Mouse (Mus musculus) myocyte (in vitro differentiated cells): ENCODE measurements around the gene Pstpip1. TPM values are rescaled to one million over a fixed set of nuclear protein-coding genes. Genes with fewer than 3 reads are reported as not detected.

Experiments
- H3K27me3 ChIP-seq: one replicate; pipeline ENCODE4 v1.6.1; 2011; ENCODE audit not compliant: control insufficient read depth, insufficient read depth, insufficient read length
- H3K36me3 ChIP-seq: one replicate; pipeline ENCODE4 v1.6.1; 2011; ENCODE audit not compliant: control insufficient read depth, insufficient read depth
- H3K4me2 ChIP-seq: one replicate; pipeline ENCODE4 v1.6.1; 2011; ENCODE audit warnings: low read depth, control low read depth
- H3K4me3 ChIP-seq: one replicate; pipeline ENCODE4 v1.5.1; 2011; ENCODE audit warnings: mild to moderate bottlenecking, control low read depth, moderate library complexity
- H3K79me2 ChIP-seq: one replicate; pipeline ENCODE4 v1.6.1; 2011; ENCODE audit not compliant: control insufficient read depth, insufficient read depth
- H3ac ChIP-seq: one replicate; pipeline ENCODE4 v1.6.1; 2011; ENCODE audit not compliant: control insufficient read depth, insufficient read length
- CEBPB ChIP-seq: IDR thresholded peaks from 2 replicates; pipeline ENCODE4 v1.6.1; 2011; ENCODE audit warnings: mild to moderate bottlenecking, moderate library complexity; ENCODE audit not compliant: poor library complexity, insufficient read depth, severe bottlenecking
- E2F4 ChIP-seq: IDR thresholded peaks from one replicate; pipeline ENCODE4 v1.6.1; 2011; ENCODE audit warnings: mild to moderate bottlenecking, control low read depth, moderate library complexity; ENCODE audit not compliant: insufficient read depth
- MAX ChIP-seq: IDR thresholded peaks from one replicate; pipeline ENCODE4 v1.6.1; 2011; ENCODE audit warnings: low read depth, mild to moderate bottlenecking, control low read depth
- MYOD1 ChIP-seq, 3 experiments: IDR thresholded peaks; one replicate each; pipeline ENCODE4 v1.6.1; 2011; ENCODE audit warnings: control low read depth in 2 of 3, low read depth in 2 of 3, mild to moderate bottlenecking in 2 of 3, moderate library complexity in 1 of 3; ENCODE audit not compliant: insufficient read length in 2 of 3, control insufficient read depth in 1 of 3
- MYOG ChIP-seq, 3 experiments: IDR thresholded peaks; one replicate each; pipeline ENCODE4 v1.6.1; 2011; ENCODE audit warnings: control low read depth in 2 of 3, low read depth in 2 of 3, mild to moderate bottlenecking in 2 of 3; ENCODE audit not compliant: insufficient read length in 2 of 3, control insufficient read depth in 1 of 3, insufficient read depth in 1 of 3
- POLR2A ChIP-seq: IDR thresholded peaks from one replicate; pipeline ENCODE4 v1.6.1; 2011; ENCODE audit warnings: low read depth, mild to moderate bottlenecking, control low read depth, moderate library complexity; ENCODE audit not compliant: insufficient read length
- POLR2AphosphoS2 ChIP-seq: IDR thresholded peaks from one replicate; pipeline ENCODE4 v1.6.1; 2011; ENCODE audit warnings: low read depth, control low read depth; ENCODE audit not compliant: insufficient read length
- REST ChIP-seq: IDR thresholded peaks from one replicate; pipeline ENCODE4 v1.6.1; 2011; ENCODE audit warnings: mild to moderate bottlenecking, control low read depth, moderate library complexity; ENCODE audit not compliant: insufficient read depth, insufficient read length
- SRF ChIP-seq: IDR thresholded peaks from one replicate; pipeline ENCODE4 v1.6.1; 2011; ENCODE audit warnings: low read depth; ENCODE audit not compliant: control insufficient read depth, insufficient read length
- TCF12 ChIP-seq: IDR thresholded peaks from one replicate; pipeline ENCODE4 v1.6.1; 2011; ENCODE audit warnings: mild to moderate bottlenecking, control low read depth; ENCODE audit not compliant: poor library complexity, insufficient read depth, severe bottlenecking
- TCF3 ChIP-seq: IDR thresholded peaks from one replicate; pipeline ENCODE4 v1.6.1; 2011; ENCODE audit warnings: low read depth, control low read depth; ENCODE audit not compliant: insufficient read length
- USF1 ChIP-seq: IDR thresholded peaks from one replicate; pipeline ENCODE4 v1.6.1; 2011; ENCODE audit warnings: low read depth, mild to moderate bottlenecking, control low read depth, moderate library complexity
- polyA plus RNA-seq: library from polyadenylated mRNA; unstranded; fragments of >200 nt; fragmentation: generic; extraction: Trizol; gene quantifications from one replicate; pipeline ENCODE4 v1.2.1, GENCODE M21; 2012; ENCODE audit warnings: missing spikeins

The Pstpip1 gene
- polyA plus RNA-seq, 1 experiment = 18.9 TPM

- H3K4me2 ChIP-seq = no peak overlapping the region
- no peaks in the 10 kb centered on the region for H3K36me3 ChIP-seq
- no peaks in the 10 kb centered on the region for H3K79me2 ChIP-seq
- H3ac ChIP-seq = no peak overlapping the region
- H3K4me3 ChIP-seq = no peak overlapping the region
- no peaks in the 10 kb centered on the region for H3K27me3 ChIP-seq
- TF ChIP-seq MAX (no peak), SRF (no peak), TCF3 (no peak), MYOD1 (IDR thresholded peaks at IDR 0.05; ENCODE audit: control insufficient read depth in 1 of 3, insufficient read length in 2 of 3, low read depth in 2 of 3) (no peak), CEBPB (no peak), POLR2A (no peak), REST (no peak), E2F4 (no peak), USF1 (no peak), TCF12 (no peak), POLR2AphosphoS2 (no peak), MYOG (IDR thresholded peaks at IDR 0.05; ENCODE audit: control insufficient read depth in 1 of 3, insufficient read depth in 1 of 3, insufficient read length in 2 of 3, low read depth in 2 of 3) (no peak)
Measured at GRCm38 (mm10) chr9:56072861-56073260, 16.9 kb upstream of the Pstpip1 start.

DNA sequence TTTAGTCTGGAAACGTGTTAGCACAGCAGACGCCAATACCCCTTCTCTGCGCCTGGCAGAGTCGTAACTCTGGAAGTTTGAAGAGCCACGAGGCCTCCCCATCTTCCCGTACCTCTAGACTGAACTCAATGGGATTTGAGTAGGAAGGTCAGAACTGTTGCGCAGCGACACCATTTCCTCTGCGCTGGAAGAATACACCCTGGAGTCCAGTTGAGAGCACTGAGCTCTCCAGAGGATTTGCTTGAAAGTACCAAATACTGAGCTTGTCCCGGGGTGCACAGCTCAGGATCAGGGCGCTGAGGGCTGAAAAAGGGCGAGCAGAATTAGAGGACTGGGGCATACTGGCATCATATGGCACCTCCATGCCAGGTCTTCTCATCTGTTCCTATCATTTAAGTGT is 14.9 kb upstream of the Pstpip1 start:
- no peak overlapping the region for H3ac ChIP-seq
- no peaks in the 10 kb centered on the region for H3K27me3 ChIP-seq
- H3K4me2 ChIP-seq = no peak overlapping the region
- no peaks in the 10 kb centered on the region for H3K79me2 ChIP-seq
- no peak overlapping the region for H3K4me3 ChIP-seq
- no peak for TF ChIP-seq SRF
- no peak for TF ChIP-seq MAX
- no peak for TF ChIP-seq E2F4
- no peak for TF ChIP-seq TCF12
- no peaks in the 10 kb centered on the region for H3K36me3 ChIP-seq

DNA sequence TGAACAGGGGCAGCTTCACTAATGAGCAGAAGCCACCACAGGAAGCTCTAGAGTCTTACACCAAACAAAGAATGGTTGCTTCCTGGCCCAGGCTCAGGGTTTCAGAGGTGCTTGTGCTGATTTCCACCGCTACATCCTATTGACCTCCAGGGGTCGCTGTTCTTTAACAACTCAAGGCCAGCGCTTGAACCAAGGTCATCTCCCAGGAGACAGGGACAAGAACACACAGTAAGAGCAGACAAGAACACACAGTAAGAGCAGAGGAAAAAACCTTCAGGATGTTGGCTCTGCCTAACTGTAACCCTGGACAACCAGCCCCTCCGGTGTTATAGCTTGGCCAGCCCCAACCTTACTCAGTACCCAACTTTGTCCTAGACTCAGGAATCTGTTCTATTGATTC is 14.5 kb upstream of the Pstpip1 start:
- H3K36me3 ChIP-seq = no peaks in the 10 kb centered on the region
- H3K4me2 ChIP-seq = no peak overlapping the region
- no peaks in the 10 kb centered on the region for H3K79me2 ChIP-seq
- H3K27me3 ChIP-seq = no peaks in the 10 kb centered on the region
- H3K4me3 ChIP-seq = no peak overlapping the region
- no peak overlapping the region for H3ac ChIP-seq
- no peak for TF ChIP-seq POLR2AphosphoS2
- no peak for TF ChIP-seq MAX
- no peak for TF ChIP-seq USF1
- no peak for TF ChIP-seq TCF12
- TF ChIP-seq MYOD1 (IDR thresholded peaks at IDR 0.05; ENCODE audit: control insufficient read depth in 1 of 3, insufficient read length in 2 of 3, low read depth in 2 of 3) = no peak
- no peak for TF ChIP-seq SRF
- TF ChIP-seq CEBPB = no peak

- Histone ChIP-seq H3K79me2 (no peaks in the 10 kb centered on the region), H3K36me3 (no peaks in the 10 kb centered on the region), H3ac (no peak overlapping the region), H3K4me2 (no peak overlapping the region), H3K4me3 (no peak overlapping the region), H3K27me3 (no peaks in the 10 kb centered on the region)
- TF ChIP-seq CEBPB (no peak), REST (no peak), POLR2AphosphoS2 (no peak), TCF12 (no peak), POLR2A (no peak), E2F4 (no peak), MYOD1 (IDR thresholded peaks at IDR 0.05; ENCODE audit: control insufficient read depth in 1 of 3, insufficient read length in 2 of 3, low read depth in 2 of 3) (no peak), MYOG (IDR thresholded peaks at IDR 0.05; ENCODE audit: control insufficient read depth in 1 of 3, insufficient read depth in 1 of 3, insufficient read length in 2 of 3, low read depth in 2 of 3) (no peak)
Measured at GRCm38 (mm10) chr9:56075901-56076620, 13.7 kb upstream of the Pstpip1 start.

DNA sequence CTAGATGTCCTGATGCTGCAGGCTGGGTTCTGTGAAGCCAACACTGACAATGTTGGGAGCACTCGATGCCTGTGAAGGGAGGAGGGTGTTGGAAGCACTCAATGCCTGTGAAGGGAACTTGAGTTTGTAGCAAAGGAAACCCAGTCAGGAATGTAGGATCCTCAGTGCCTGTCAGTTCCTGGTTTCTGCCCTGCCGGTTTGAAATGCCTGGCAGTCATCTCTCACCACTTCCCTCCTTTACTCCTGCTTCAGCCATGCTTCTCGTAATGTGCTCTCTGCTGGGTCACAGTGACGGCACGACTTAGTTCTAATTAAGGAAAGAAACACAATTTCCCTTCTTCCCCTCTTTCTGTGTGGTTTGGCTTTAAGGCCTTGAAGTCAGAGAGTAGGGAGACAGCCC is 10.2 kb upstream of the Pstpip1 start:
- H3K27me3 ChIP-seq = no peaks in the 10 kb centered on the region

More for the DNA sequence above, 10.2 kb upstream of the Pstpip1 start:
- H3K4me3 ChIP-seq = no peak overlapping the region
- H3ac ChIP-seq = no peak overlapping the region
- no peak overlapping the region for H3K4me2 ChIP-seq
- no peaks in the 10 kb centered on the region for H3K79me2 ChIP-seq
- no peak for TF ChIP-seq REST
- no peak for TF ChIP-seq MYOG (IDR thresholded peaks at IDR 0.05; ENCODE audit: control insufficient read depth in 1 of 3, insufficient read depth in 1 of 3, insufficient read length in 2 of 3, low read depth in 2 of 3)
- no peak for TF ChIP-seq TCF12
- H3K36me3 ChIP-seq = no peaks in the 10 kb centered on the region
